Comparison of ENCODE assay signal across 25 mouse cellular contexts in genomic region chr17:13402118-13402517, GRCm38 (mm10). TPM values are rescaled to one million over a fixed set of nuclear protein-coding genes. Genes with fewer than 3 reads are reported as not detected.
A peak's percentile ranks its signal among the peaks of the same experiment; 100 is the strongest.
DNase-seq lines count a peak whose midpoint lies in the region; ATAC-seq and TF ChIP-seq lines count a peak whose summit lies in the region.
"Not testable (repeated sequence)": the region's sequence is repeated elsewhere in the genome, so short reads cannot be mapped to it uniquely, and the experiment has no call there.
"Had no signal": no experiment of that assay in that cellular context is flagged by ENCODE, and none has a peak within 500 bp of the region (broad histone marks: within the 10 kb centered on the region; RNA-seq: fewer than 3 reads in every experiment).

No protein-coding gene starts in this region.

- not testable (repeated sequence) for H3K9ac ChIP-seq in hindbrain, embryonic 16.5 days (ENCODE audit: low read depth, low read length); intestine, embryonic 15.5 days; liver, embryonic 13.5 days; lung, embryonic 15.5 days; midbrain, embryonic 15.5 days; stomach, postnatal 0 days (ENCODE audit: low read length)

- H3K4me2 ChIP-seq in hindbrain, embryonic 16.5 days (ENCODE audit: low read length); intestine, embryonic 15.5 days (replicated peaks); liver, embryonic 13.5 days; lung, embryonic 15.5 days; midbrain, embryonic 15.5 days; stomach, postnatal 0 days (replicated peaks; ENCODE audit: low read depth): not testable (repeated sequence)

- TF ChIP-seq EP300 in stomach, postnatal 0 days (optimal IDR thresholded peaks at IDR 0.05): not testable (repeated sequence)

- not testable (repeated sequence) for H3K4me1 ChIP-seq in hindbrain, embryonic 16.5 days (ENCODE audit: control insufficient read depth, insufficient read depth, low read depth, low read length); intestine, embryonic 15.5 days (replicated peaks); liver, embryonic 13.5 days (replicated peaks); lung, embryonic 15.5 days; midbrain, embryonic 15.5 days; stomach, postnatal 0 days (replicated peaks; ENCODE audit: control insufficient read depth, insufficient read depth)

- DNase-seq in liver, embryonic 13.5 days; stomach, postnatal 0 days (ENCODE audit: low spot score): not testable (repeated sequence)

- H3K27ac ChIP-seq in hindbrain, embryonic 16.5 days (ENCODE audit: low read depth, low read length); intestine, embryonic 15.5 days; liver, embryonic 13.5 days; lung, embryonic 15.5 days; midbrain, embryonic 15.5 days; stomach, postnatal 0 days (replicated peaks): not testable (repeated sequence)

- not testable (repeated sequence) for H3K9me3 ChIP-seq in hindbrain, embryonic 16.5 days (ENCODE audit: control insufficient read depth, low read length); intestine, embryonic 15.5 days; lung, embryonic 15.5 days; stomach, postnatal 0 days (ENCODE audit: control insufficient read depth, low read length)
- peaks cover 16% of the 10 kb centered on the region for H3K9me3 ChIP-seq in liver, embryonic 13.5 days (replicated peaks)
- H3K9me3 ChIP-seq in midbrain, embryonic 15.5 days: peaks cover 14% of the 10 kb centered on the region

- H3K27me3 ChIP-seq in hindbrain, embryonic 16.5 days (replicated peaks; ENCODE audit: control insufficient read depth, insufficient read depth, low read length); intestine, embryonic 15.5 days (replicated peaks); liver, embryonic 13.5 days; lung, embryonic 15.5 days; midbrain, embryonic 15.5 days (replicated peaks); stomach, postnatal 0 days (ENCODE audit: control insufficient read depth, insufficient read depth, low read length): not testable (repeated sequence)

- ATAC-seq in erythroblast, adult 5-6 weeks (replicated peaks; ENCODE audit: low FRiP score, poor library complexity, severe bottlenecking): peak; percentile 35; the same call in 1 of the 2 replicates
- ATAC-seq in granulocyte monocyte progenitor cell, adult 5-6 weeks (replicated peaks; ENCODE audit: poor library complexity, severe bottlenecking): 0 out of 2 replicates have a peak, but pooled peaks have one; percentile 8
- 0 out of 2 replicates have a peak, but pooled peaks have one; percentile 10 for ATAC-seq in hindbrain, embryonic 16.5 days
- peak; percentile 24 for ATAC-seq in intestine, embryonic 15.5 days
- ATAC-seq in liver, embryonic 13.5 days (ENCODE audit: low read depth): peak; percentile 11; the same call in 1 of the 2 replicates
- peak; percentile 32; the same call in 1 of the 2 replicates for ATAC-seq in lung, embryonic 15.5 days (ENCODE audit: borderline replicate concordance, extremely low read depth, low FRiP score, low TSS enrichment)
- ATAC-seq in midbrain, embryonic 15.5 days (replicated peaks): peak; percentile 68; the same call in 1 of the 2 replicates
- 0 out of 2 replicates have a peak, but pooled peaks have one; percentile 18 for ATAC-seq in stomach, postnatal 0 days (ENCODE audit: low FRiP score, low TSS enrichment)

- not testable (repeated sequence) for H3K4me3 ChIP-seq in hindbrain, embryonic 16.5 days (ENCODE audit: low read length); intestine, embryonic 15.5 days (replicated peaks); liver, embryonic 13.5 days (replicated peaks); lung, embryonic 15.5 days; midbrain, embryonic 15.5 days; stomach, postnatal 0 days (ENCODE audit: low read depth, low read length)

- TF ChIP-seq CTCF in stomach, postnatal 0 days (IDR thresholded peaks at IDR 0.05; ENCODE audit: low read depth): not testable (repeated sequence)

- H3K36me3 ChIP-seq in hindbrain, embryonic 16.5 days (ENCODE audit: control insufficient read depth, insufficient read depth, low read length); intestine, embryonic 15.5 days; liver, embryonic 13.5 days; lung, embryonic 15.5 days; midbrain, embryonic 15.5 days (replicated peaks); stomach, postnatal 0 days (ENCODE audit: control insufficient read depth, insufficient read depth, low read length): not testable (repeated sequence)

RNA-seq across cellular contexts. Expression of gene Tcp10c, which starts 47.7 kb away (rescaled TPM):
- total RNA-seq in erythroblast, adult 5-6 weeks (2015; ENCODE audit: low replicate concordance): not detected in 2 replicates
- not detected in 2 replicates for total RNA-seq in erythroblast, adult 5-6 weeks (2017; ENCODE audit: low replicate concordance)
- total RNA-seq in granulocyte monocyte progenitor cell, adult 5-6 weeks (2014; fragmentation: Nextera tagmentation): not detected in 2 replicates
- not detected in 2 replicates for total RNA-seq in granulocyte monocyte progenitor cell, adult 5-6 weeks (2017)
- not detected in 2 replicates for polyA plus RNA-seq in hindbrain, embryonic 16.5 days (2015; fragmentation: Nextera tagmentation; extraction: Ambion mirVana)
- not detected in 2 replicates for polyA plus RNA-seq in intestine, embryonic 15.5 days (2015; fragmentation: Nextera tagmentation; extraction: Ambion mirVana)
- polyA plus RNA-seq in liver, embryonic 13.5 days (2015; fragmentation: Nextera tagmentation; extraction: Ambion mirVana): not detected in 2 replicates
- polyA plus RNA-seq in lung, embryonic 15.5 days (2015; fragmentation: Nextera tagmentation; extraction: Ambion mirVana): not detected in 2 replicates
- polyA plus RNA-seq in midbrain, embryonic 15.5 days (2015; fragmentation: Nextera tagmentation; extraction: Ambion mirVana): not detected in 2 replicates
- polyA plus RNA-seq in stomach, postnatal 0 days (2015; fragmentation: Nextera tagmentation; extraction: Ambion mirVana): not detected in 2 replicates
- total RNA-seq: adrenal gland, postnatal 25 days; ES-E14; gastrocnemius, adult 8-10 months; gastrocnemius, postnatal 25 days; heart, adult 2 months; heart, postnatal 25 days; hematopoietic stem cell, adult 5-6 weeks had no signal
- polyA plus RNA-seq: activated CD4-positive, CD25-positive, alpha-beta regulatory T cell, adult 4 months; brain, embryonic 14.5 days; embryonic facial prominence, embryonic 10.5 days; embryonic facial prominence, embryonic 13.5 days; forebrain, embryonic 11.5 days; forebrain, embryonic 15.5 days; heart, embryonic 10.5 days; heart, embryonic 13.5 days; heart, postnatal 0 days; hindbrain, embryonic 12.5 days had no signal

Comparison
In these comparisons a context has a peak if more than half of its experiments do, and no peak if none do; other contexts are left out.
1. ATAC-seq: peak in every context shown above with its lines; median percentile 68 in midbrain, embryonic 15.5 days; 35 in erythroblast, adult 5-6 weeks; 32 in lung, embryonic 15.5 days; 24 in intestine, embryonic 15.5 days; 18 in stomach, postnatal 0 days; 11 in liver, embryonic 13.5 days; 10 in hindbrain, embryonic 16.5 days; 8 in granulocyte monocyte progenitor cell, adult 5-6 weeks.